Mouse (Mus musculus) intestine, postnatal 0 days (tissue): ENCODE measurements at regions not wholly inside any gene's neighbourhood (a gene's known extent, or its start where the extent isn't known, plus 50 kb on each side); places are given as distances from the start of the nearest gene placed in this dataset.

Source experiments
- ATAC-seq: fragments of 200-750 bp; cut with Nextera tagmentation; 2 replicates; pipeline ENCODE4 v1.8.0; 2017; ENCODE audit warnings: mild to moderate bottlenecking, moderate TSS enrichment, moderate library complexity
- H3K27ac ChIP-seq: fragments of 300-500 bp; sonication (generic); 2 replicates; pipeline ENCODE4 v1.5.1; 2014; ENCODE audit warnings: mild to moderate bottlenecking, low read depth, low read length, moderate library complexity
- H3K27me3 ChIP-seq: fragments of 300-500 bp; sonication (generic); replicated peaks from 2 replicates; pipeline ENCODE4 v1.6.1; 2014; ENCODE audit warnings: low read length, mixed read lengths; ENCODE audit not compliant: control insufficient read depth, insufficient read depth
- H3K36me3 ChIP-seq: fragments of 300-500 bp; sonication (generic); 2 replicates; pipeline ENCODE4 v1.6.1; 2014; ENCODE audit warnings: mild to moderate bottlenecking, moderate library complexity; ENCODE audit not compliant: control insufficient read depth, insufficient read depth
- H3K4me1 ChIP-seq: fragments of 300-500 bp; sonication (generic); replicated peaks from 2 replicates; pipeline ENCODE4 v1.6.1; 2014; ENCODE audit warnings: antibody characterized with exemption, low read length, mixed read lengths; ENCODE audit not compliant: control insufficient read depth, insufficient read depth
- H3K4me2 ChIP-seq: fragments of 300-500 bp; sonication (generic); replicated peaks from 2 replicates; pipeline ENCODE4 v1.6.1; 2014; ENCODE audit warnings: low read depth, mild to moderate bottlenecking, moderate library complexity
- H3K4me3 ChIP-seq: fragments of 300-500 bp; sonication (generic); 2 replicates; pipeline ENCODE4 v1.5.1; 2014; ENCODE audit warnings: low read depth, low read length
- H3K9ac ChIP-seq: fragments of 300-500 bp; sonication (generic); 2 replicates; pipeline ENCODE4 v1.6.1; 2014; ENCODE audit warnings: mild to moderate bottlenecking, low read depth, low read length
- H3K9me3 ChIP-seq: fragments of 300-500 bp; sonication (generic); 2 replicates; pipeline ENCODE4 v1.6.1; 2016; ENCODE audit warnings: mixed run types; ENCODE audit not compliant: control insufficient read depth
- CTCF ChIP-seq: sonication (generic); IDR thresholded peaks from 2 replicates; pipeline ENCODE4 v1.5.1; 2016; ENCODE audit warnings: low read depth, mild to moderate bottlenecking, control low read depth, antibody characterized with exemption, moderate library complexity
- WGBS: fragments of 180-500 bp; shearing (Covaris S2); extraction: QIAGEN DNeasy Blood & Tissue Kit; methylation state at CpG from one replicate; pipeline ENCODE4 v1.1.7; 2014; 5-methylcytosine and 5-hydroxymethylcytosine counted together

DNA sequence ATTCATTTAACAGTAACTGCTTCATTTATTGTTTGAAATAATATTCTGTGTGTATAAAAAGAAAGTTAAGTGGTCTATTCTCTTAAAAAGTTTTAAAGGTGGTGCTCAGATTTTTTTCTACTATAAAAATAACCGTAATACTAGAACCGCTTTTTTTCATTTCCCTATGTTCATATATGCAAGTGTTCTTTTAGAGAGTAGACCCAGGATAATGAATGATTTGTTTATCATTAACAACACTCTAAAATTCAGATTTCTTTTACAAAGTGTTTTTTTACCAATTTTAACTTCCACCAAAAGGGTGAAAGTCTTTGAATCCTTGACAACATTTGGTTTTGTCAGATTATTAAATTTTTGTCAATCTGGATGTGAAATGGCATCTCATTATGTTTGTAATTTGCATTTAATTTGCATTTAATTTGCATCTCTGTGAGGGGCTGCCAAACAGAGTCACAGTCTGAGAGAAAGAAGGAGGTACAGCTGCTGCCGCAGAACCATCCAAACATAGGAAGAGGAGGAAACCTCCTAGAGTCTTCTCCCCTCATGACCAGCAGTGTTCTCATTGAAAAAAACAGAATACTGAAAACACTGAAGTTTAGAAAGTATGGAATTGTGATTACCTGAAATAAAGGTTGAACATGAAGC, 310.4 kb upstream of the Robo1 start:
- WGBS = 89% methylated on average over 3 of the region's 3 CpGs
- no peak overlapping the region for H3K4me2 ChIP-seq
- no peak for ATAC-seq

DNA sequence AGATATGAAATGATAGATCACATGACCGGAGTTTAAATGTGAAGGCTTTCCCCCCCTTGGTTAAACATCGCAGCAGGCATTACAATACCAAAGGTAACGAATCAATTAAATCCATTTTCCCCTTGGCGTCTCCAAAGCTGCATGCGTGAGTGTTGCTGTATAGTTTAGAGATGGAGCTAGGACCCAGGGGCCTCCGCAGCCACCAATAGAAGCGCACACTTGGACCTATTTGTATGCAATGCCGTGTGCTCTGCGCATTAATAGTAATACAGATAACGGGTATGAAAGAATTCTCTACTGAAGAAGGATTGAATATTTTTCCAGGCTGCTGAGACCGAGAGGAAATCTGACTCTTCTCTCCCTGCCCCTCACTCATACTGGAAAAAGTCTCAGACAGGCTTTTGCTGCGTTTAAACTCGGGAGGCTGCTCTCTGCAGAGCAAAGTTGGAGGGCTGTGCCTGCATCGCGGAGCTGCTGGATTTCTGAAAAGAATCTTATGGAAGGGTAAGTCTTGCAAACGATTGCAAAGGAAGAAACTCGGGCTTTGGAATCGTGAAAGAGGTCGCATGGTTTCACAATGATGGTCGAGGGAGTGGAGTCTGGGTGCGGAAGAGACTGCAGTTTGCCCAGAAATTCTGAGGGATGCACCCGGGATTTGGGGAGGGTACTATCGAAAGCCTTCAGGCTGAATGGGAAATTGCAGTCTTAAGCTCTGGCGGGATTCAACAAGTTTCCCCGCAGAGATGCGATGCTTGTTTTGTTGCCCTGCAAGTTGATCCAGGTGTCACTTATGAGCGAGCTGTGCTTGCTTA, 280.5 kb upstream of the Robo1 start:
- H3K9me3 ChIP-seq = no peaks in the 10 kb centered on the region
- H3K27ac ChIP-seq = no peak overlapping the region
- no peak for TF ChIP-seq CTCF
- H3K27me3 ChIP-seq = peaks cover 15% of the 10 kb centered on the region; the same call in 1 of the 2 replicates
- H3K4me1 ChIP-seq = no peaks in the 10 kb centered on the region
- H3K4me3 ChIP-seq = peak overlapping the region; percentile 17
- no peak overlapping the region for H3K9ac ChIP-seq
- 3% methylated on average over 27 of the region's 27 CpGs for WGBS
- no peak for ATAC-seq
- H3K36me3 ChIP-seq = no peaks in the 10 kb centered on the region
- peak overlapping the region; percentile 52 for H3K4me2 ChIP-seq

More for the DNA sequence above, 310.4 kb upstream of the Robo1 start:
- TF ChIP-seq CTCF = no peak
- Histone ChIP-seq H3K9me3 (no peaks in the 10 kb centered on the region), H3K4me1 (no peaks in the 10 kb centered on the region), H3K4me3 (no peak overlapping the region), H3K27ac (no peak overlapping the region), H3K27me3 (no peaks in the 10 kb centered on the region), H3K9ac (no peak overlapping the region), H3K36me3 (no peaks in the 10 kb centered on the region)

DNA sequence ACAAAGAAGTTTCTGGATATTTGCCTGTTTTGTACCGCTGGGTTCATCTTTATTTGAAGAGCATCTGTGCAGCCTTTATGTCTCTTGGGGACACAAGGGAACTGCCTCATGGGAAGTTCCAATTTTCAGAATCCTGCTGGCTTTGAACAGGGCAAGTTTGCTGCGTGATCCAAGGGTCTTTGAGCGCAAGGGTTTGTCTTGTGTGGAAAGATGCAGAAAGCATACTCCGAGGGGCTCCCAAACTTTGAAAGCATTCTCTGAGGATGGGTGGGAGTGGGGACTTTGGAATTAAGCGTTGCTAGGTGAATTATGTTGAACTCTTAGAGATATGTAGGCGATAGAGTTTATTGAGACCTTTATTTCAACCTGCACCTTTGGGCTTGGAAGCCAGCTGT, 279.9 kb upstream of the Robo1 start:
- H3K36me3 ChIP-seq = no peaks in the 10 kb centered on the region
- TF ChIP-seq CTCF = no peak
- H3K4me3 ChIP-seq = peak overlapping the region; percentile 17
- no peaks in the 10 kb centered on the region for H3K4me1 ChIP-seq
- no peak for ATAC-seq
- no peak overlapping the region for H3K27ac ChIP-seq
- no peak overlapping the region for H3K9ac ChIP-seq
- peaks cover 15% of the 10 kb centered on the region; the same call in 1 of the 2 replicates for H3K27me3 ChIP-seq
- H3K4me2 ChIP-seq = peak overlapping the region; percentile 52
- WGBS = 11% methylated on average over 6 of the region's 6 CpGs
- H3K9me3 ChIP-seq = no peaks in the 10 kb centered on the region

DNA sequence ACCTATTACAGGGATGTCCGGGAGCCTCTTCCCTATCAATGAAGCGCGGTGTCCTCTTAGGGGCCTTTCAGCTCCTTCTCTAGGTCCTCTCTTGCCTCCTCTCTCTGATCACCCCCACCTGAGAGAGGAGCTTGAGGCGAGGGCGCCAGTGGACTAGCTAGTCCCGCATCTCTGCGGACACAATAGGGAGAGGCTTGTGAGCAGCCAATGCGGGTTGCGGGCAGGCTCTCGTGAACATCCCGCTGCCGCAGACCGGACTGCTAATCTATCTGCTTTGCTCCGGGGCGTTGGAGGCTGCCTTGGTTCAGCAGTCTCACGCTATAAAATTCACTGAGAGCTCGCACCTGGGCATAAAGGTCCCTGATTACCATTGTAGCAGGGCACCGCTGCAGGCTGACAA, 279.3 kb upstream of the Robo1 start:
- H3K4me1 ChIP-seq = no peaks in the 10 kb centered on the region
- peak overlapping the region; percentile 52 for H3K4me2 ChIP-seq
- H3K4me3 ChIP-seq = peak overlapping the region; percentile 17
- H3K27ac ChIP-seq = no peak overlapping the region
- no peak for ATAC-seq
- no peaks in the 10 kb centered on the region for H3K9me3 ChIP-seq
- peaks cover 15% of the 10 kb centered on the region; the same call in 1 of the 2 replicates for H3K27me3 ChIP-seq
- WGBS = 1% methylated on average over 18 of the region's 18 CpGs
- TF ChIP-seq CTCF = no peak
- no peaks in the 10 kb centered on the region for H3K36me3 ChIP-seq
- no peak overlapping the region for H3K9ac ChIP-seq

DNA sequence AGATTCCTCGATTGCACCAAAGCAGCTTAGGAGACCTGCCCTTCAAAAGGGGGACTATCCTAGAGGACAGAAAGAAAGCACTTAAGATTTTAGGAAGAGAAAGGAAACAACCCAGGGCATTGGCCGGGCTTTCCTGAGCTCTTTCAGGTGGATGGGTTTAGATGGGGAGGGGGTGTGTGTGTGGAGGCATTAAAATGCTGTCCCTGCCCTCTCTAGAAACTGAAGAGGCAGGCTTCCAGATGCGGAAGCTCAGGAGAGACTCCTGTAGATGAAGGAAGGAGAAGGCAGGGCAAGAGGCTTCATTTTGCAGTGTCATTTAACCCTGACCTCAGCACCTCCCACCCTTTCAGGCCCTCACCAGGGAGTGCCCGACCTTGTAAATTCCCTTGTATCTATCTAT, 278.8 kb upstream of the Robo1 start:
- no peak for ATAC-seq
- Histone ChIP-seq H3K27ac (no peak overlapping the region), H3K9ac (no peak overlapping the region), H3K4me2 (peak overlapping the region; percentile 52), H3K4me3 (peak overlapping the region; percentile 17; the same call in 1 of the 2 replicates), H3K9me3 (no peaks in the 10 kb centered on the region), H3K4me1 (no peaks in the 10 kb centered on the region), H3K36me3 (no peaks in the 10 kb centered on the region), H3K27me3 (peaks cover 15% of the 10 kb centered on the region; the same call in 1 of the 2 replicates)
- no peak for TF ChIP-seq CTCF
- WGBS = 3% methylated on average over 4 of the region's 4 CpGs

DNA sequence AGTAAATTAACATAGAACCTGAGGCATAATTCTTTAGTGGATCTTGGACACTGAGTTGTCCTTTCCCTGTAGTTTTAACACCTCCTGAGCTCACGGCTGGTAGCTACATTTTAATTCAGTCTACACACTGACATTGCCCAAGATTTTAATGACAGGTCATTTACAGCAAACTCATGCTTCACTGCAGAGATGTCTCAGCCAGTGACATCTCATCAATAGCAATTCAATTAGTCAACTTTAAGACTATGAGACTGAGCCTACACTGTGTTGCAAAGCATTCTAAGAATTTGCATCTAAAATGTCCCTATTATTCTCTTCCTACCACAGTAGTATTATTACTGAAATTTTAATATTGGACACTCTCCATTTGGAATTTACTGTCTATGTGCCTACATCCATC, 239.9 kb upstream of the Robo1 start:
- H3K4me1 ChIP-seq = no peaks in the 10 kb centered on the region
- no peaks in the 10 kb centered on the region for H3K27me3 ChIP-seq
- 78% methylated on average over 1 of the region's 1 CpGs for WGBS
- no peak overlapping the region for H3K4me3 ChIP-seq
- TF ChIP-seq CTCF = no peak
- H3K27ac ChIP-seq = no peak overlapping the region
- ATAC-seq = no peak
- no peak overlapping the region for H3K4me2 ChIP-seq
- H3K9ac ChIP-seq = no peak overlapping the region
- H3K9me3 ChIP-seq = no peaks in the 10 kb centered on the region
- H3K36me3 ChIP-seq = no peaks in the 10 kb centered on the region
